Mouse (Mus musculus): ENCODE data around the gene Cul4a.

DNA sequence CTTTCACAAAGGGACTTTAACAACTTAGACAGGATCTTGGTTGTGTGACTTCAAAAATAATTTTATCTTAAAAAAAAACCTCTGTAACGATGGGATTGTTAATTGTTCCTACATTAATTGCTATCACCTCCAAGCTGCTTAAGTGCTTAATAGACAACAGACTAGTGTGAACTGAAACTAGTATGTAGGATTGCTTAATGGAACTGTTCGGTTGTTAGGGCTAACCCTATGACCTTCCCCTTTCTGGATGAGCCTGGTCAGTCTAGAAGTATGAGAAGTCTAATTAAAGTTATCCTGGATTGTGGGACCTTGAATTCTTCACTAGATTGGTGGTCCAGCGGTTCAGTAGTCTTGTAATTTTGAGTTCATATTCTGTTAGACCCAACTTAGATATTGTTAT is 55.3 kb downstream of the Cul4a start:
- TF ChIP-seq CTCF (IDR thresholded peaks at IDR 0.05; ENCODE audit: borderline replicate concordance, insufficient read depth, low read length) (no peak), POLR2A (IDR thresholded peaks at IDR 0.05; ENCODE audit: low read depth, low read length) (no peak)

Measured in embryonic fibroblast, embryonic 13.5 days (primary cell).